ENCODE assay signal across 42 mouse cellular contexts in the genomic region with DNA sequence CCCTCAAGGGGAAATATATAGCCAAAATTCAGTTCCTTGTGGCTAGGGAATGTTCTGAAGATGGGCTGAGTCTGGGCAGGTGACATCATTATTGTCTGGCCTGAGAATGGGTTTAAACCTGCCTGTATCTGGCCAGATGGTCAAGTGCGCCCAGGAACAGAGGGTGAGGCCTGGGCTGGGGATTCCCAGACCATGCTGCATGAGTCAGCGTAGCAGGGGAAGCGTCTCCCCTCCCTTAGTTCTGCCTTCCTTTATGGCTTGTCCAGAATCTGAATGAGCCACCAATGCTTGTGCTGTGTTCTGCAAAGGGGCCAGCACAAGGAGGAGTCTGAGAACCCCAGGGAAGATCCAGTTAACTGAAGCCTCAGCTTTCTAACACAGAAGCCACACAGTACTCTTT. TPM values are rescaled to one million over a fixed set of nuclear protein-coding genes. Genes with fewer than 3 reads are reported as not detected.
DNase-seq lines count a peak whose midpoint lies in the region; ATAC-seq and TF ChIP-seq lines count a peak whose summit lies in the region.
"Had no signal": no experiment of that assay in that cellular context is flagged by ENCODE, and none has a peak within 500 bp of the region (broad histone marks: within the 10 kb centered on the region; RNA-seq: fewer than 3 reads in every experiment).

No protein-coding gene starts in this region.

- DNase-seq in gastrocnemius, adult 2 months = peak; percentile 25
- DNase-seq in gastrocnemius, postnatal 10 days = no peak
- peak; percentile 39 for DNase-seq in 416B (ENCODE audit: low read depth)
- DNase-seq in MN1 (ENCODE audit: low spot score) = peak; percentile 54
- no peak for DNase-seq in heart, adult 18-20 months
- no peak for DNase-seq in stomach, postnatal 0 days (ENCODE audit: low spot score)
- DNase-seq in cerebellum, adult 2 months = no peak
- DNase-seq: adrenal gland, postnatal 14 days; B cell, adult 2 months; cerebellum, adult 11-12 months; cerebellum, postnatal 10 days; heart, postnatal 14 days; kidney, adult 11 months; kidney, postnatal 25 days; liver; retina, postnatal 1 day; right cerebral cortex, postnatal 25 days; thymus, postnatal 14 days had no signal

- H3K27ac ChIP-seq in gastrocnemius, adult 2 months = no peak overlapping the region
- H3K27ac ChIP-seq in bone marrow macrophage, adult 2 months (ENCODE audit: insufficient read depth, low read depth, low read length) = 0 out of 2 replicates have a peak overlapping the region, but pooled peaks have one; percentile 20
- H3K27ac ChIP-seq in stomach, postnatal 0 days (replicated peaks) = no peak overlapping the region
- H3K27ac ChIP-seq in cerebellum, adult 2 months (ENCODE audit: insufficient read depth, low read length) = no peak overlapping the region
- H3K27ac ChIP-seq: embryonic facial prominence, embryonic 10.5 days; embryonic facial prominence, embryonic 15.5 days; forebrain, embryonic 12.5 days; hindbrain, embryonic 10.5 days; hindbrain, embryonic 15.5 days; kidney, embryonic 15.5 days; liver, embryonic 15.5 days; lung, embryonic 15.5 days; midbrain, embryonic 13.5 days; neural tube, embryonic 15.5 days; stomach, embryonic 15.5 days had no signal

- no peak overlapping the region for H3K4me2 ChIP-seq in stomach, postnatal 0 days (replicated peaks; ENCODE audit: low read depth)
- H3K4me2 ChIP-seq: embryonic facial prominence, embryonic 15.5 days; forebrain, embryonic 12.5 days; hindbrain, embryonic 15.5 days; kidney, embryonic 15.5 days; liver, embryonic 15.5 days; lung, embryonic 15.5 days; midbrain, embryonic 13.5 days; neural tube, embryonic 15.5 days; stomach, embryonic 15.5 days had no signal

- H3K4me3 ChIP-seq in gastrocnemius, adult 2 months = no peak overlapping the region
- H3K4me3 ChIP-seq in bone marrow macrophage, adult 2 months (ENCODE audit: insufficient read depth, low read length) = no peak overlapping the region
- H3K4me3 ChIP-seq in stomach, postnatal 0 days (ENCODE audit: low read depth, low read length) = no peak overlapping the region
- H3K4me3 ChIP-seq in cerebellum, adult 2 months (replicated peaks; ENCODE audit: insufficient read depth, low read depth, low read length) = no peak overlapping the region
- H3K4me3 ChIP-seq: embryonic facial prominence, embryonic 10.5 days; embryonic facial prominence, embryonic 15.5 days; forebrain, embryonic 12.5 days; hindbrain, embryonic 10.5 days; hindbrain, embryonic 15.5 days; kidney, embryonic 15.5 days; liver, embryonic 15.5 days; lung, embryonic 15.5 days; midbrain, embryonic 13.5 days; neural tube, embryonic 15.5 days; stomach, embryonic 15.5 days had no signal

- H3K9ac ChIP-seq in stomach, postnatal 0 days (ENCODE audit: low read length) = no peak overlapping the region
- H3K9ac ChIP-seq: embryonic facial prominence, embryonic 15.5 days; forebrain, embryonic 12.5 days; hindbrain, embryonic 15.5 days; kidney, embryonic 15.5 days; liver, embryonic 15.5 days; lung, embryonic 15.5 days; midbrain, embryonic 13.5 days; neural tube, embryonic 15.5 days; stomach, embryonic 15.5 days had no signal

- H3K36me3 ChIP-seq in stomach, postnatal 0 days (ENCODE audit: control insufficient read depth, insufficient read depth, low read length) = no peaks in the 10 kb centered on the region
- H3K36me3 ChIP-seq: embryonic facial prominence, embryonic 10.5 days; embryonic facial prominence, embryonic 15.5 days; forebrain, embryonic 12.5 days; hindbrain, embryonic 10.5 days; hindbrain, embryonic 15.5 days; kidney, embryonic 15.5 days; liver, embryonic 15.5 days; lung, embryonic 15.5 days; midbrain, embryonic 13.5 days; neural tube, embryonic 15.5 days; stomach, embryonic 15.5 days had no signal

- ATAC-seq in stomach, postnatal 0 days (ENCODE audit: low FRiP score, low TSS enrichment) = no peak
- ATAC-seq: inflammation-experienced regulatory T-cells, adult 6 months; midbrain, embryonic 13.5 days had no signal

- intact Hi-C loops in gastrocnemius, adult 2 months (cut with DNase I) = no loop called here

- no peak for TF ChIP-seq POLR2A in bone marrow macrophage, adult 2 months (IDR thresholded peaks at IDR 0.05; ENCODE audit: borderline replicate concordance, low read depth, low read length)
- no peak for TF ChIP-seq POLR2A in cerebellum, adult 2 months (IDR thresholded peaks at IDR 0.05; ENCODE audit: borderline replicate concordance, insufficient read depth, low read length)

- WGBS in stomach, postnatal 0 days = 77% methylated on average over 3 of the region's 3 CpGs
- whole genome bisulfite sequencing in cerebellum, adult 2 months = 72% methylated on average over 3 of the region's 3 CpGs

- no peak for TF ChIP-seq EP300 in stomach, postnatal 0 days (optimal IDR thresholded peaks at IDR 0.05)

- no peaks in the 10 kb centered on the region for H3K27me3 ChIP-seq in stomach, postnatal 0 days (ENCODE audit: control insufficient read depth, insufficient read depth, low read length)
- H3K27me3 ChIP-seq in cerebellum, adult 2 months (ENCODE audit: control insufficient read depth, insufficient read depth, low read length) = no peaks in the 10 kb centered on the region
- H3K27me3 ChIP-seq: forebrain, embryonic 12.5 days; hindbrain, embryonic 15.5 days; kidney, embryonic 15.5 days; liver, embryonic 15.5 days; lung, embryonic 15.5 days; midbrain, embryonic 13.5 days; neural tube, embryonic 15.5 days; stomach, embryonic 15.5 days had no signal

- no peaks in the 10 kb centered on the region for H3K9me3 ChIP-seq in stomach, postnatal 0 days (ENCODE audit: control insufficient read depth, low read length)
- H3K9me3 ChIP-seq: embryonic facial prominence, embryonic 10.5 days; embryonic facial prominence, embryonic 15.5 days; forebrain, embryonic 12.5 days; hindbrain, embryonic 10.5 days; hindbrain, embryonic 15.5 days; kidney, embryonic 15.5 days; liver, embryonic 15.5 days; lung, embryonic 15.5 days; midbrain, embryonic 13.5 days; neural tube, embryonic 15.5 days; stomach, embryonic 15.5 days had no signal

- TF ChIP-seq CTCF in gastrocnemius, adult 2 months (IDR thresholded peaks at IDR 0.05) = no peak
- TF ChIP-seq CTCF in bone marrow macrophage, adult 2 months (IDR thresholded peaks at IDR 0.05; ENCODE audit: low read depth, low read length) = no peak
- no peak for TF ChIP-seq CTCF in stomach, postnatal 0 days (IDR thresholded peaks at IDR 0.05; ENCODE audit: low read depth)
- TF ChIP-seq CTCF in cerebellum, adult 2 months (IDR thresholded peaks at IDR 0.05; ENCODE audit: borderline replicate concordance, insufficient read depth, low read depth, low read length) = no peak

- peaks cover 11% of the 10 kb centered on the region for H3K4me1 ChIP-seq in bone marrow macrophage, adult 2 months (ENCODE audit: control insufficient read depth, insufficient read depth, low read length)
- no peaks in the 10 kb centered on the region for H3K4me1 ChIP-seq in stomach, postnatal 0 days (replicated peaks; ENCODE audit: control insufficient read depth, insufficient read depth)
- H3K4me1 ChIP-seq in cerebellum, adult 2 months (ENCODE audit: control insufficient read depth, insufficient read depth, low read length) = no peaks in the 10 kb centered on the region
- H3K4me1 ChIP-seq: embryonic facial prominence, embryonic 10.5 days; embryonic facial prominence, embryonic 15.5 days; forebrain, embryonic 12.5 days; hindbrain, embryonic 10.5 days; hindbrain, embryonic 15.5 days; kidney, embryonic 15.5 days; liver, embryonic 15.5 days; lung, embryonic 15.5 days; midbrain, embryonic 13.5 days; neural tube, embryonic 15.5 days; stomach, embryonic 15.5 days had no signal

RNA-seq across cellular contexts. Expression of a gene that starts 18.3 kb away (rescaled TPM):
- 1 to 10 TPM in 1 of 2 experiments, under 1 TPM in 1; 0.77 to 1.4 TPM for total RNA-seq in gastrocnemius, adult 2 months (2021)
- total RNA-seq in gastrocnemius, postnatal 10 days (2021) = 1 to 10 TPM; 1.6 to 2.8 TPM
- 9.1 and 9.7 TPM in 2 replicates for polyA plus RNA-seq in bone marrow macrophage, adult 2 months (2012; ENCODE audit: insufficient read depth, insufficient read length, missing spikeins)
- 1 to 10 TPM; 2.5 to 2.7 TPM for total RNA-seq in heart, adult 18-20 months (2021)
- polyA plus RNA-seq in stomach, postnatal 0 days (2015; fragmentation: Nextera tagmentation; extraction: Ambion mirVana) = 16.4 and 16.9 TPM in 2 replicates
- polyA plus RNA-seq in cerebellum, adult 2 months (2012; rRNA removed) = 15.2 and 15.4 TPM in 2 replicates

RNA-seq across cellular contexts. Expression of a gene that starts 25.2 kb away (rescaled TPM):
- not detected for total RNA-seq in gastrocnemius, adult 2 months (2021)
- total RNA-seq in gastrocnemius, postnatal 10 days (2021) = not detected
- polyA plus RNA-seq in bone marrow macrophage, adult 2 months (2012; ENCODE audit: insufficient read depth, insufficient read length, missing spikeins) = 0.99 and 1.2 TPM in 2 replicates
- total RNA-seq in heart, adult 18-20 months (2021) = not detected
- 0.23 and 0.39 TPM in 2 replicates for polyA plus RNA-seq in stomach, postnatal 0 days (2015; fragmentation: Nextera tagmentation; extraction: Ambion mirVana)
- not detected in 2 replicates for polyA plus RNA-seq in cerebellum, adult 2 months (2012; rRNA removed)
- total RNA-seq: adrenal gland, postnatal 14 days; heart, postnatal 14 days; layer of hippocampus, adult 18-20 months; layer of hippocampus, postnatal 10 days; left cerebral cortex, adult 18-20 months; left cerebral cortex, postnatal 14 days; megakaryocyte-erythroid progenitor cell, adult 5-6 weeks; MEL had no signal
- polyA plus RNA-seq: cortical plate, adult 2 months; embryonic facial prominence, embryonic 10.5 days; forebrain, embryonic 12.5 days; heart, embryonic 14.5 days; hindbrain, embryonic 10.5 days; hindbrain, embryonic 15.5 days; inflammation-experienced regulatory T-cells, adult 6 months; limb, embryonic 11.5 days; midbrain, embryonic 13.5 days; neural tube, embryonic 15.5 days had no signal

RNA-seq across cellular contexts. Expression of a gene that starts 50.4 kb away (rescaled TPM):
- under 1 TPM; 0.64 to 0.71 TPM for total RNA-seq in gastrocnemius, adult 2 months (2021)
- 1 to 10 TPM; 1.2 to 1.7 TPM for total RNA-seq in gastrocnemius, postnatal 10 days (2021)
- polyA plus RNA-seq in bone marrow macrophage, adult 2 months (2012; ENCODE audit: insufficient read depth, insufficient read length, missing spikeins) = 1.5 and 2.0 TPM in 2 replicates
- total RNA-seq in heart, adult 18-20 months (2021) = under 1 TPM; 0.45 to 0.59 TPM
- 0.89 and 1.1 TPM in 2 replicates for polyA plus RNA-seq in stomach, postnatal 0 days (2015; fragmentation: Nextera tagmentation; extraction: Ambion mirVana)
- 29.0 and 32.0 TPM in 2 replicates for polyA plus RNA-seq in cerebellum, adult 2 months (2012; rRNA removed)
- total RNA-seq: megakaryocyte-erythroid progenitor cell, adult 5-6 weeks had no signal

RNA-seq across cellular contexts. Expression of a gene that starts 51.7 kb away (rescaled TPM):
- total RNA-seq in gastrocnemius, adult 2 months (2021) = 10 to 100 TPM; 11.7 to 14.5 TPM
- total RNA-seq in gastrocnemius, postnatal 10 days (2021) = 10 to 100 TPM; 29.8 to 39.0 TPM
- polyA plus RNA-seq in bone marrow macrophage, adult 2 months (2012; ENCODE audit: insufficient read depth, insufficient read length, missing spikeins) = not detected in 2 replicates
- total RNA-seq in heart, adult 18-20 months (2021) = 10 to 100 TPM; 15.2 to 18.5 TPM
- polyA plus RNA-seq in stomach, postnatal 0 days (2015; fragmentation: Nextera tagmentation; extraction: Ambion mirVana) = 3.6 and 6.0 TPM in 2 replicates
- 142 and 143 TPM in 2 replicates for polyA plus RNA-seq in cerebellum, adult 2 months (2012; rRNA removed)
- total RNA-seq: megakaryocyte-erythroid progenitor cell, adult 5-6 weeks; MEL had no signal
- polyA plus RNA-seq: inflammation-experienced regulatory T-cells, adult 6 months had no signal

RNA-seq across cellular contexts. Expression of a gene that starts 56.1 kb away (rescaled TPM):
- total RNA-seq in gastrocnemius, adult 2 months (2021) = not detected
- not detected for total RNA-seq in gastrocnemius, postnatal 10 days (2021)
- not detected in 2 replicates for polyA plus RNA-seq in bone marrow macrophage, adult 2 months (2012; ENCODE audit: insufficient read depth, insufficient read length, missing spikeins)
- not detected for total RNA-seq in heart, adult 18-20 months (2021)
- 0.10 TPM in 1 of 2 replicates, not detected in the other for polyA plus RNA-seq in stomach, postnatal 0 days (2015; fragmentation: Nextera tagmentation; extraction: Ambion mirVana)
- polyA plus RNA-seq in cerebellum, adult 2 months (2012; rRNA removed) = 14.7 and 17.3 TPM in 2 replicates
- total RNA-seq: adrenal gland, postnatal 14 days; heart, postnatal 14 days; megakaryocyte-erythroid progenitor cell, adult 5-6 weeks had no signal
- polyA plus RNA-seq: embryonic facial prominence, embryonic 10.5 days; embryonic facial prominence, embryonic 15.5 days; forebrain, embryonic 12.5 days; gonadal fat pad, adult 2 months; heart, embryonic 14.5 days; hindbrain, embryonic 10.5 days; inflammation-experienced regulatory T-cells, adult 6 months; kidney, embryonic 15.5 days; limb, embryonic 11.5 days; lung, embryonic 15.5 days; midbrain, embryonic 13.5 days; stomach, embryonic 15.5 days; urinary bladder, adult 2 months had no signal

Comparison
In these comparisons a context has a peak if more than half of its experiments do, and no peak if none do; other contexts are left out.
1. DNase-seq: peak in gastrocnemius, adult 2 months (single experiment), 416B (single experiment) and MN1 (single experiment); none in gastrocnemius, postnatal 10 days (single experiment), heart, adult 18-20 months (0 of 2), stomach, postnatal 0 days (single experiment) and cerebellum, adult 2 months (0 of 2).